Mouse (Mus musculus) neutrophil, adult 59 days (primary cell): ENCODE measurements around the gene Ntn3. TPM values are rescaled to one million over a fixed set of nuclear protein-coding genes. Genes with fewer than 3 reads are reported as not detected.

Experiments used
- total RNA-seq, 2 experiments: library from RNA; stranded (reverse); gene quantifications; 1 replicate in 1 of 2; 2 replicates in 1 of 2; pipeline ENCODE4 v1.2.4; 2023

The Ntn3 gene
- under 1 TPM; 0.24 to 0.49 TPM for total RNA-seq

GRCm38 (mm10) chr17:24209043-24209915 is at the start of gene Ntn3:
Gene Ntn3, minus strand, starts transcription at chr17:24209531.

GRCm38 (mm10) chr17:24251320-24252069 is 42.2 kb upstream of the Ntn3 start, which contains the start of gene Ccnf:
Gene Ccnf, minus strand, starts transcription at chr17:24251484.

GRCm38 (mm10) chr17:24220435-24221411 is 11.4 kb upstream of the Ntn3 start, which contains the start of gene Tedc2:
Gene Tedc2, minus strand, starts transcription at chr17:24220851.

GRCm38 (mm10) chr17:24205284-24205888 is 3.9 kb downstream of the Ntn3 start, which contains the start of gene Tbc1d24:
Gene Tbc1d24, minus strand, starts transcription at chr17:24205562.

DNA sequence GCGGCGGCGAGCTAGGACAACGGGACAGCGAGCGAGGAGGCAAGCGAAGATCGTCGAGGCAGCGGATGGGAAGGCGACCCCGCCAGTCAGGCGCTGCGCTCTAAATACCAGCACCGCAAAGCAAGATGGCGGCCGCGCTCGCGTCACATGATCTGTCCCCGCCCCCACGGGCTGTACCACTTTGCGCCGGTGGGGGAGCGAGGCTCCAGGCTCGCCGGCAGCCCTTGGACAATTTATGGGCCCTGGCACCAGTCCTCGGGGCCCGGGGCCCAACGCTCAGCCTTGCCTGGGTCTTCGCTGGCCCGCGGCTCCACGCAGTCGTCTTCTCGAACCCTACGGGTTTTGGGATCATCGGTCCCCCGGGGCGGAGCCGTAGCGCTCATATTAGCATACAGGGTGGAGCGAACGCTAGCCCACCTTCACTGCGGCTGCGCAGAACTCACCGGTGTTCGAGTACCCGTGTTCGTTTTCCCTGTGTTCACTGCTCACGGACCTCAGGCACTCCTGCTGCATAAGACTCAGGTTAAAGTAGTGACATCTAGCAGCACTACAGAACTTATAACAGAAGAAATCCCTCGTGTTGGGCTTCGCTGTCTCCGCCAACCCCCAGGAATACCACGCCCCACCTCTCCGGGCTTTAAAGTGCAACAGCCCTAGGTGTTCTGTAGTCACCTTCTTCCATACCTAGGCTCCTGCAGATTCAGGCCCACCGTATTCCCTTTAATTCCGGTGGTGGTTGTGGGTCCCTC is 39.8 kb downstream of the Ntn3 start, which contains the start of gene Atp6v0c:
TSS of gene Atp6v0c (minus strand) at position 386 of the 749 bp plus-strand sequence.

GRCm38 (mm10) chr17:24163176-24163962 is 46.0 kb downstream of the Ntn3 start, which contains the start of gene Amdhd2:
Gene Amdhd2, minus strand, starts transcription at chr17:24163766.

Other genes with a start within 250 kb of the Ntn3 start
- not detected for gene Prss30, start 229.0 kb downstream of the Ntn3 start, total RNA-seq
- under 1 TPM in 1 of 2 experiments, not detected in 1; 0.36 TPM for gene Prss22, start 211.4 kb downstream of the Ntn3 start, total RNA-seq
- not detected for gene Prss27, start 171.4 kb downstream of the Ntn3 start, total RNA-seq
- gene Kctd5, start 136.0 kb downstream of the Ntn3 start, total RNA-seq, result 10 to 100 TPM; 10.3 to 13.5 TPM
- 10 to 100 TPM; 48.9 to 58.5 TPM for gene Pdpk1, start 58.6 kb downstream of the Ntn3 start, total RNA-seq
- 10 to 100 TPM; 65.4 to 76.7 TPM for gene Amdhd2, start 45.8 kb downstream of the Ntn3 start, total RNA-seq
- gene Atp6v0c, start 39.8 kb downstream of the Ntn3 start, total RNA-seq, result 100 to 1,000 TPM; 376 to 393 TPM
- gene Tbc1d24, start 4.0 kb downstream of the Ntn3 start, total RNA-seq, result 10 to 100 TPM; 11.8 to 15.1 TPM
- 1 to 10 TPM; 8.8 to 9.9 TPM for gene Tedc2, start 11.3 kb upstream of the Ntn3 start, total RNA-seq
- gene Ccnf, start 42.0 kb upstream of the Ntn3 start, total RNA-seq, result 10 to 100 TPM; 44.1 to 49.2 TPM
- gene Abca17, start 141.5 kb upstream of the Ntn3 start, total RNA-seq, result under 1 TPM in 1 of 2 experiments, not detected in 1; 0.07 TPM
- gene Abca3, start 142.4 kb upstream of the Ntn3 start, total RNA-seq, result 10 to 100 TPM; 37.7 to 42.7 TPM
- 10 to 100 TPM; 61.6 to 70.5 TPM for gene Rnps1, start 205.0 kb upstream of the Ntn3 start, total RNA-seq
- 10 to 100 TPM; 11.5 to 14.1 TPM for gene Eci1, start 217.1 kb upstream of the Ntn3 start, total RNA-seq
- 1 to 10 TPM; 2.0 to 2.3 TPM for gene Dnase1l2, start 233.6 kb upstream of the Ntn3 start, total RNA-seq